Mouse (Mus musculus): ENCODE data around the gene Slc5a11. TPM values are rescaled to one million over a fixed set of nuclear protein-coding genes. Genes with fewer than 3 reads are reported as not detected.

The Slc5a11 gene
- polyA plus RNA-seq, 1 experiment from 2014 or later, result 0.58 TPM

- Histone ChIP-seq H3K4me3 (ENCODE audit: low read depth, low read length) (no peak overlapping the region), H3K36me3 (ENCODE audit: control insufficient read depth, insufficient read depth) (peaks cover 17% of the 10 kb centered on the region)
- whole genome bisulfite sequencing (ENCODE audit: insufficient replicate concordance), result 72% methylated on average over 4 of the region's 4 CpGs
These were observed 69.2 kb downstream of the Slc5a11 start for GRCm38 (mm10) chr7:123283826-123284225.

DNA sequence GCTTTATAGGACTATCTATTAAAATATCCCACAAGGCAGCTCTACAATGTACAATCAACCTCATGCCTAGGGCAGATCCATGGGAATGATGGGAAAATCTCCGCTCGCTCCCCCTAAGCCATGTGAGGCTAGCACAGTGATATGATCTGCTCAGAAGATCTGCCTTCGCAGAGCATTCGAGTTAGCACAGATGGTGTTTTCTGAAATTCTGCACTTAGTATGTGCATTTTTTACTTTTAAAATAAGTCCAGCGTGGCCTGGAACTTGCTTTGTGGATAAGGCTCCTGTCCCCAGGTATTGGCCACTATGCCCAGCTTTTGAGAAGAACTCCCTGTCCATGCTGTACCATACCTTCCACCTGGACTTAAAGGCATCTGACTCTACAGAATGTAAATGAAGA lies 71.3 kb downstream of the Slc5a11 start:
- H3K9ac ChIP-seq (ENCODE audit: low read depth, low read length), result no peak overlapping the region
- no peak overlapping the region for H3K4me3 ChIP-seq (ENCODE audit: low read depth, low read length)
- no peaks in the 10 kb centered on the region for H3K27me3 ChIP-seq (ENCODE audit: control insufficient read depth, insufficient read depth, low read depth, low read length)
- WGBS (ENCODE audit: insufficient replicate concordance), result 87% methylated on average over 5 of the region's 5 CpGs
- peaks cover 12% of the 10 kb centered on the region for H3K36me3 ChIP-seq (ENCODE audit: control insufficient read depth, insufficient read depth)
- no peak overlapping the region for H3K4me2 ChIP-seq (ENCODE audit: low read depth, low read length)
- no peaks in the 10 kb centered on the region for H3K4me1 ChIP-seq (ENCODE audit: control insufficient read depth, low read depth, low read length)
- H3K27ac ChIP-seq (ENCODE audit: low read length), result no peak overlapping the region
- no peak for ATAC-seq (ENCODE audit: low read depth)
- H3K9me3 ChIP-seq (replicated peaks; ENCODE audit: control insufficient read depth, low read length), result no peaks in the 10 kb centered on the region

More at GRCm38 (mm10) chr7:123283826-123284225, 69.2 kb downstream of the Slc5a11 start:
- Histone ChIP-seq H3K4me1 (ENCODE audit: control insufficient read depth, low read depth, low read length) (no peaks in the 10 kb centered on the region), H3K27me3 (ENCODE audit: control insufficient read depth, insufficient read depth, low read depth, low read length) (no peaks in the 10 kb centered on the region), H3K4me2 (ENCODE audit: low read depth, low read length) (no peak overlapping the region), H3K9ac (ENCODE audit: low read depth, low read length) (no peak overlapping the region), H3K27ac (ENCODE audit: low read length) (no peak overlapping the region), H3K9me3 (replicated peaks; ENCODE audit: control insufficient read depth, low read length) (no peaks in the 10 kb centered on the region)
- no peak for ATAC-seq (ENCODE audit: low read depth)

DNA sequence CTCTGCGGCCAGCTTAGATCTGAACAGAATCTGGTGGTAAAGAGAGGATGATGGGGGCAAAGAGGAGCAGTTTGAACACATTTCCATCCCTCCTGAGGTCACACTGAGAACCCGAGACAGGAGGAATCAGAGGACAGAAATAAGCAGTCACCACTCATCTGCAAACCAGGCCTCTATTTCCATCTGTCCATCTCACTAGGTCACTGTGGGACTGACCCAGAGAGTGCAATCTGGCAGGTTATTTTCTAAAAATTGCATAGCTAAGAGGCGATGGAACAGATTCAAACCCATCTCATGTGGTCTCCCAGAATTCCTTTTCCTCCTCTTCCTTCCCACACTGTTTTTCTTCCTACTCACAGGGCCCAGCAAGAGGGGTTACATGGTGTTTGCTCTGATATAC lies 73.3 kb downstream of the Slc5a11 start:
- Histone ChIP-seq H3K4me1 (ENCODE audit: control insufficient read depth, low read depth, low read length) (no peaks in the 10 kb centered on the region), H3K9ac (ENCODE audit: low read depth, low read length) (no peak overlapping the region), H3K4me3 (ENCODE audit: low read depth, low read length) (no peak overlapping the region), H3K4me2 (ENCODE audit: low read depth, low read length) (no peak overlapping the region), H3K36me3 (ENCODE audit: control insufficient read depth, insufficient read depth) (peaks cover 22% of the 10 kb centered on the region), H3K27ac (ENCODE audit: low read length) (no peak overlapping the region), H3K9me3 (replicated peaks; ENCODE audit: control insufficient read depth, low read length) (no peaks in the 10 kb centered on the region), H3K27me3 (ENCODE audit: control insufficient read depth, insufficient read depth, low read depth, low read length) (no peaks in the 10 kb centered on the region)
- 69% methylated on average over 3 of the region's 3 CpGs for WGBS (ENCODE audit: insufficient replicate concordance)
- ATAC-seq (ENCODE audit: low read depth), result no peak

DNA sequence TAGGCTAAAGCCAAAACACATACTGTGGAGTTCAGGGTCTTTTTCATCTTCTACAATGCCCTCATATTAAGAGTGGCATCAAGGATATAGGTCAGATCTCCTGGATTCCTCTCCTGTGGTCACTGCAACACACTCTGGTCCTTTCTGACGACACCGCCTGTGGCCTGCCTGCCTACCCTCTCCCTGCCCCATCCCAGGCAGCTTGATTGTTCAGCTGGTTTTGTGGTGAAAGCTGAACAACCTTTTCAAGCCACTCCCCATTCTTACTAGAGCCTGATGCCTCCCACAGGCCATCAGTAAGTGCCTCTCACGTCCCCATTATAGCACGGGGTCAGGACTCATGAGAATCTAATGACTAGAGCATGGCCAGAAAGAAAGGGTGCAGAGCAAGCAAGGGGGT lies 74.6 kb downstream of the Slc5a11 start:
- peaks cover 23% of the 10 kb centered on the region for H3K36me3 ChIP-seq (ENCODE audit: control insufficient read depth, insufficient read depth)
- H3K27ac ChIP-seq (ENCODE audit: low read length), result no peak overlapping the region

DNA sequence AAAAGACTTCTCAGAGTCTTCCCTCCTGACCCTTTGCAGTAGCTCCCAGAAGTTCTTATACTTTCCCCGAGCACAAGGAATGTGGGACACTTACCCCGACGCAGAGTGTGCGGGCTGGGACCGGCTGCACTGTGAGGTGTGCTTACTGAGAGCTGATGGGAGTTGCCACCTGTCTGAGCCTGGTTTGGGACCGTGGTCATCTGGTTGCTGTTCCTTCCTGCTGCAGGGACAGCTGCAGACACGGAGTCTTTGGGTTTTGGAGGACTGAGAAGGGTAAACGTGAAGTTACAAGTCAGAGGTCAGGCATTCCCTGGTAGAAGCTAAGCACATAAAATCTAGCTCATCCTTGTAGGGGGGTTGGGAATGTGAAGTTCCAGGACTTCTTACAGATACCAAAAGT lies 77.4 kb downstream of the Slc5a11 start:
- Histone ChIP-seq H3K9ac (ENCODE audit: low read depth, low read length) (no peak overlapping the region), H3K27me3 (ENCODE audit: control insufficient read depth, insufficient read depth, low read depth, low read length) (no peaks in the 10 kb centered on the region), H3K4me2 (ENCODE audit: low read depth, low read length) (no peak overlapping the region), H3K4me3 (ENCODE audit: low read depth, low read length) (no peak overlapping the region), H3K27ac (ENCODE audit: low read length) (no peak overlapping the region), H3K4me1 (ENCODE audit: control insufficient read depth, low read depth, low read length) (no peaks in the 10 kb centered on the region), H3K36me3 (ENCODE audit: control insufficient read depth, insufficient read depth) (peaks cover 20% of the 10 kb centered on the region), H3K9me3 (replicated peaks; ENCODE audit: control insufficient read depth, low read length) (no peaks in the 10 kb centered on the region)
- ATAC-seq (ENCODE audit: low read depth), result no peak
- 83% methylated on average over 8 of the region's 8 CpGs for WGBS (ENCODE audit: insufficient replicate concordance)

More for the DNA sequence above, 74.6 kb downstream of the Slc5a11 start:
- Histone ChIP-seq H3K4me1 (ENCODE audit: control insufficient read depth, low read depth, low read length) (no peaks in the 10 kb centered on the region), H3K9ac (ENCODE audit: low read depth, low read length) (no peak overlapping the region), H3K4me3 (ENCODE audit: low read depth, low read length) (no peak overlapping the region), H3K4me2 (ENCODE audit: low read depth, low read length) (no peak overlapping the region), H3K9me3 (replicated peaks; ENCODE audit: control insufficient read depth, low read length) (no peaks in the 10 kb centered on the region), H3K27me3 (ENCODE audit: control insufficient read depth, insufficient read depth, low read depth, low read length) (no peaks in the 10 kb centered on the region)
- no peak for ATAC-seq (ENCODE audit: low read depth)
- WGBS (ENCODE audit: insufficient replicate concordance), result 76% methylated on average over 4 of the region's 4 CpGs

GRCm38 (mm10) chr7:123293898-123294297 lies 79.3 kb downstream of the Slc5a11 start:
- WGBS (ENCODE audit: insufficient replicate concordance), result 81% methylated on average over 7 of the region's 7 CpGs
- no peak overlapping the region for H3K27ac ChIP-seq (ENCODE audit: low read length)
- H3K27me3 ChIP-seq (ENCODE audit: control insufficient read depth, insufficient read depth, low read depth, low read length), result no peaks in the 10 kb centered on the region
- H3K9ac ChIP-seq (ENCODE audit: low read depth, low read length), result no peak overlapping the region
- H3K4me2 ChIP-seq (ENCODE audit: low read depth, low read length), result no peak overlapping the region
- H3K36me3 ChIP-seq (ENCODE audit: control insufficient read depth, insufficient read depth), result peaks cover 21% of the 10 kb centered on the region
- no peak for ATAC-seq (ENCODE audit: low read depth)
- H3K4me1 ChIP-seq (ENCODE audit: control insufficient read depth, low read depth, low read length), result no peaks in the 10 kb centered on the region
- H3K4me3 ChIP-seq (ENCODE audit: low read depth, low read length), result no peak overlapping the region
- H3K9me3 ChIP-seq (replicated peaks; ENCODE audit: control insufficient read depth, low read length), result no peaks in the 10 kb centered on the region

- Histone ChIP-seq H3K9ac (ENCODE audit: low read depth, low read length) (no peak overlapping the region), H3K27me3 (ENCODE audit: control insufficient read depth, insufficient read depth, low read depth, low read length) (no peaks in the 10 kb centered on the region), H3K4me1 (ENCODE audit: control insufficient read depth, low read depth, low read length) (no peaks in the 10 kb centered on the region), H3K27ac (ENCODE audit: low read length) (no peak overlapping the region), H3K36me3 (ENCODE audit: control insufficient read depth, insufficient read depth) (peaks cover 20% of the 10 kb centered on the region), H3K4me3 (ENCODE audit: low read depth, low read length) (no peak overlapping the region), H3K9me3 (replicated peaks; ENCODE audit: control insufficient read depth, low read length) (no peaks in the 10 kb centered on the region), H3K4me2 (ENCODE audit: low read depth, low read length) (no peak overlapping the region)
- 78% methylated on average over 7 of the region's 7 CpGs for WGBS (ENCODE audit: insufficient replicate concordance)
- ATAC-seq (ENCODE audit: low read depth), result no peak
These were observed 80.8 kb downstream of the Slc5a11 start for GRCm38 (mm10) chr7:123295423-123295822.

- no peaks in the 10 kb centered on the region for H3K9me3 ChIP-seq (replicated peaks; ENCODE audit: control insufficient read depth, low read length)
- H3K4me3 ChIP-seq (ENCODE audit: low read depth, low read length), result no peak overlapping the region
- no peak overlapping the region for H3K4me2 ChIP-seq (ENCODE audit: low read depth, low read length)
- no peaks in the 10 kb centered on the region for H3K27me3 ChIP-seq (ENCODE audit: control insufficient read depth, insufficient read depth, low read depth, low read length)
- ATAC-seq (ENCODE audit: low read depth), result no peak
- no peak overlapping the region for H3K27ac ChIP-seq (ENCODE audit: low read length)
- 79% methylated on average over 6 of the region's 6 CpGs for WGBS (ENCODE audit: insufficient replicate concordance)
- no peaks in the 10 kb centered on the region for H3K4me1 ChIP-seq (ENCODE audit: control insufficient read depth, low read depth, low read length)
- H3K36me3 ChIP-seq (ENCODE audit: control insufficient read depth, insufficient read depth), result peaks cover 20% of the 10 kb centered on the region
- H3K9ac ChIP-seq (ENCODE audit: low read depth, low read length), result no peak overlapping the region
These were observed 81.5 kb downstream of the Slc5a11 start for GRCm38 (mm10) chr7:123296097-123296496.

- WGBS (ENCODE audit: insufficient replicate concordance), result 71% methylated on average over 3 of the region's 3 CpGs
- H3K27me3 ChIP-seq (ENCODE audit: control insufficient read depth, insufficient read depth, low read depth, low read length), result no peaks in the 10 kb centered on the region
- peaks cover 9% of the 10 kb centered on the region; the same call in 1 of the 2 replicates for H3K36me3 ChIP-seq (ENCODE audit: control insufficient read depth, insufficient read depth)
- no peak overlapping the region for H3K4me3 ChIP-seq (ENCODE audit: low read depth, low read length)
- no peak for ATAC-seq (ENCODE audit: low read depth)
- H3K27ac ChIP-seq (ENCODE audit: low read length), result no peak overlapping the region
- no peaks in the 10 kb centered on the region for H3K4me1 ChIP-seq (ENCODE audit: control insufficient read depth, low read depth, low read length)
- H3K9me3 ChIP-seq (replicated peaks; ENCODE audit: control insufficient read depth, low read length), result no peaks in the 10 kb centered on the region
- no peak overlapping the region for H3K4me2 ChIP-seq (ENCODE audit: low read depth, low read length)
- no peak overlapping the region for H3K9ac ChIP-seq (ENCODE audit: low read depth, low read length)
These were observed 83.6 kb downstream of the Slc5a11 start for GRCm38 (mm10) chr7:123298225-123298624.
